Mouse (Mus musculus) heart, embryonic 10.5 days (tissue): ENCODE measurements around the gene Pik3cg. TPM values are rescaled to one million over a fixed set of nuclear protein-coding genes. Genes with fewer than 3 reads are reported as not detected.
A peak's percentile ranks its signal among the peaks of the same experiment; 100 is the strongest.
"Not testable (repeated sequence)": the region's sequence is repeated elsewhere in the genome, so short reads cannot be mapped to it uniquely, and the experiment has no call there.

Experiments used
- DNase-seq: peaks from one replicate; pipeline ENCODE4 v3.0.0-alpha.2; 2017; ENCODE audit warnings: low spot score
- H3K27ac ChIP-seq: fragments of 300-500 bp; sonication (generic); 2 replicates; pipeline ENCODE4 v1.5.1; 2016; ENCODE audit warnings: mild to moderate bottlenecking
- H3K27me3 ChIP-seq: fragments of 300-500 bp; sonication (generic); 2 replicates; pipeline ENCODE4 v1.6.1; 2016; ENCODE audit warnings: mild to moderate bottlenecking; ENCODE audit not compliant: poor library complexity, insufficient read depth, severe bottlenecking
- H3K36me3 ChIP-seq: fragments of 300-500 bp; sonication (generic); 2 replicates; pipeline ENCODE4 v1.6.1; 2016; ENCODE audit warnings: mild to moderate bottlenecking, moderate library complexity
- H3K4me1 ChIP-seq: fragments of 300-500 bp; sonication (generic); 2 replicates; pipeline ENCODE4 v1.6.1; 2016; ENCODE audit warnings: mild to moderate bottlenecking
- H3K4me3 ChIP-seq: fragments of 300-500 bp; sonication (generic); 2 replicates; pipeline ENCODE4 v1.5.1; 2016; ENCODE audit warnings: mild to moderate bottlenecking, moderate library complexity
- H3K9me3 ChIP-seq: fragments of 300-500 bp; sonication (generic); 2 replicates; pipeline ENCODE4 v1.6.1; 2016; ENCODE audit warnings: mild to moderate bottlenecking, moderate library complexity
- WGBS: fragments of 180-500 bp; shearing (Covaris S2); methylation state at CpG from one replicate; pipeline ENCODE4 v1.1.7; 2016; 5-methylcytosine and 5-hydroxymethylcytosine counted together
- polyA plus RNA-seq: library from polyadenylated mRNA; unstranded; fragments of >200 nt; fragmentation: Nextera tagmentation; extraction: Ambion mirVana; gene quantifications from 2 replicates; pipeline ENCODE4 v1.2.1, GENCODE M21; 2016

Gene Pik3cg
- 0.70 and 0.82 TPM in 2 replicates for polyA plus RNA-seq

DNA sequence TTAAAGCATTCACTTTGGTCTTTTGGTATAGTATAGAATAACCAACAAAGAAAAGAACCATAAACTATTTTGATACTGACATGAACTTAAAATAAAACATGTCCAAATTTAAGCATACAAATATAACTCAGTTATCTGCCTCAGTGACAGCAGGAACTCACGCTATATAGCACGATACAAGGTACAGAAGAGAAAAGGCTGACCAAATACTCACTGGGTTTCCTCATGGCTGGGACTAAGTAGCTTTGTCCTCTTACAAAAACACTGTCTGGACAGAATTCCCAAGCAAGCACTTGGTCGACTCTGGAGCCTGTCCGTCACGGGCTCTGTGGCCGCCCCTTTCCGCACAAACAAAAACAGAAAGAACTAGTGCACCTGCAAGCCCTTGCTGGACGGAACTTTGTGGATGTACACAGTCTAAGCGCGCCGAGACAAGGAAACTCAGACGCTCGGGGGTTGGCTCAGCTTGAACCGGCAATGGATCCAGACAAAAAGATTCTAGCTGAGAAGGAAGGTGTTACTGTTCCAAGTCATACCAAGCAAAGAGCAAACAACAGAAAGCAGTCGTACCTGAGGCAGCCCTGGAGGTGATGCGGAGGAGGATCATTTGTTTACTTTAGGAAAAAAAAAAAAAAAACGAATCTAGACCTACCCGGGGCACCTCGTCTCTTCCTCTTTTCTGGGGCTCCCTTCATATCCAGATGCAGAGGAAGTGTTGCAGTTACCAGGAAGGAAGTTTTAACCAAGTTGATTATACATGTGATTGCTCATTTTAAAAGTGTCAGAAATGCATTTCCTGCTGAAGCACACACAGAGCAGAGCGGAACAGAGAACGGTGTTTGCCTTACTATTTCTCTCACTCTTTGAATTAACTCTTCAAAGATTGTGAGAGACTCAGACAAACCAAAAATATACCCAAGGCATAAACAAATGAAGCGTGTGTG lies at the start of gene Pik3cg:
Gene Pik3cg, minus strand, starts transcription at position 712 of the 944 bp plus-strand sequence.
- Histone ChIP-seq H3K9me3 (no peaks in the 10 kb centered on the region), H3K27me3 (no peaks in the 10 kb centered on the region), H3K4me3 (peak within 1 kb of the TSS; percentile 32), H3K36me3 (no peaks in the 10 kb centered on the region), H3K4me1 (peaks cover 17% of the 10 kb centered on the region), H3K27ac (peak within 1 kb of the TSS; percentile 56; the same call in 1 of the 2 replicates)
- no peak for DNase-seq
- WGBS = 51% methylated on average over 22 of the region's 22 CpGs

DNA sequence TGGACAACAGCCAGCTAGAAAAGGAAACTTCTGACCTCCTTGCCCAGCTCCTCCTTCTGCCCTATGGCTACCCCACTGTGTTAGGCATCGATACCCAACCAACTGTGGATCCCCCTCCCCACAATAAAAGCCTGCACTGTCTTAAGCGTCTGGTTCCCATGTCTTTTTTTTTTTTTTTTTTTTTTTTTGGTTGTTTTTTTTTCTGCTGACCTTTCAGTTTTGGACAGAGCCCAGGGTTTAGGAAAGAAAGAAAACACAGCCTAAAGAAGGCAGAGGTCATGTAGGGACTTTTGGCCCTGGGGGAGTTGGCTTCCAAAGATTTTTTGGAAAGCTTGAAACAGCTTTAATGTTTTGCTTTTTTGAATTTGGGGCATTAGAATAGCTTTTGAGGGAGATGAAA lies 40.0 kb upstream of the Pik3cg start:
- Histone ChIP-seq H3K4me1 (no peaks in the 10 kb centered on the region), H3K27ac (no peak overlapping the region), H3K36me3 (no peaks in the 10 kb centered on the region), H3K27me3 (no peaks in the 10 kb centered on the region), H3K4me3 (no peak overlapping the region), H3K9me3 (no peaks in the 10 kb centered on the region)
- 62% methylated on average over 2 of the region's 2 CpGs for WGBS
- no peak for DNase-seq

DNA sequence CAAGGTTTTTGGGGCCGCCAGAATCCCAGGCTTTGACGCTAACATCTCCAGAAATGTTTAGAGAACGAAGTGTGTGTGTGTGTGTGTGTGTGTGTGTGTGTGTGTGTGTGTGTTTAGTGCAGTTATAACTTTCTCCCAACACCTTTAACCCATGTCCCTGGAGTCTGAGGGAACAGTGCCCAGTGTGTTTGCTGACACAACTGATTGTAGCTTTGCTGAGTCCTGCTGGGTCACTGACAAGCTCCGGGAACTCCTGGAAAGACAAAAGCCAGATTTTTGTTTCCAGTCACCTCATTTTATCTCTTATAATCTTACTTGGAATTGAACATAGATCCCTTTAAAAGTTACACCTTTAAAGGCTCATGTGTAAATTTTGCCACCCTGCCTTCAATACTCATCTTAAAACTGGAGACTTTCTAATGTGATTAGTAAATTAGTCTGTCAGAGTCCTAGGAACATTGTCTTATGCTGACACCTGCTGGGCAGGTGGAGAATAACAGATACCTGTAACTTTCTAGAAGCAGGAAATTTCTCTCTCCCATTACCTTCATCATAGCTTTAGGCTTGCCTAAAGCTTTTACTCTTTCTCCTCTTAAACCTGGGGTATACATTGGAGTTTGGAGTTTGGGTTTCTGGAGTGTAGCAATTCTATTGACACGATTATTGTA lies 37.2 kb upstream of the Pik3cg start:
- Histone ChIP-seq H3K4me3 (no peak overlapping the region), H3K27ac (no peak overlapping the region), H3K9me3 (no peaks in the 10 kb centered on the region), H3K27me3 (no peaks in the 10 kb centered on the region), H3K4me1 (no peaks in the 10 kb centered on the region), H3K36me3 (no peaks in the 10 kb centered on the region)
- WGBS = 64% methylated on average over 5 of the region's 5 CpGs
- no peak for DNase-seq

DNA sequence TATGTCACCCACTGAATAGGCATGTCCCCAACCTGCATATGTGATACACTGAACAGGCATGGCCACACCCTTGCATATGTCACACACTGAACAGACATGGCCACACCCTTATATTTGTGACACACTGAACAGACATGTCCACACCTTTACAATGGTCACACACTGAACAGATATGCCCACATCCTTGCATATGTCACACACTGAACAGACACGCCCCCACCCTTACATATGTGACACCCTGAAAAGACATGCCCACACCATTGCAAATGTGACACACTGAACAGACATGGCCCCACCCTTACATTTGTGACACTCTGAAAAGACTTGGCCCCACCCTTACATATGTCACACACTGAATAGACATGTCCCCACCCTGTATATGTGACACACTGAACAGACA lies 35.1 kb upstream of the Pik3cg start:
- no peak for DNase-seq
- H3K27me3 ChIP-seq = no peaks in the 10 kb centered on the region
- 68% methylated on average over 1 of the region's 1 CpGs for WGBS
- H3K36me3 ChIP-seq = no peaks in the 10 kb centered on the region
- H3K4me3 ChIP-seq = no peak overlapping the region
- no peak overlapping the region for H3K27ac ChIP-seq
- no peaks in the 10 kb centered on the region for H3K9me3 ChIP-seq
- no peaks in the 10 kb centered on the region for H3K4me1 ChIP-seq

DNA sequence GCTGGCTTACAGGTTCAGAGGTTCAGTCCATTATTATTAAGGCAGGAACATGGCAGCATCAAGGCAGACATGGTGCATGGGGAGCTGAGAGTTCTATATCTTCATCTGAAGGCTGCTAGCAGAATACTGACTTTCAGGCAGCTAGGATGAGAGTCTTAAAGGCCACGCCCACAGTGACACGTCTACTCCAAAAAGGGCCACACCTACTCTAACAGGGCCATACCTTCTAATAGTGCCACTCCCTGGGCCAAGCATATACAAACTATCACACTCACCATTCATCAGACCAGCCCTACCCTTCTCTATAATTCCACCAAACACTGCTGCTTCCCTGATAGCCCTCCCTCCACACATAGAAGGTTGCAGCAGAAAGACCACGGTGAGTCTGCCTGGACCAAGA lies 30.7 kb upstream of the Pik3cg start:
- not testable (repeated sequence) for H3K9me3 ChIP-seq, H3K36me3 ChIP-seq, H3K27me3 ChIP-seq, H3K4me3 ChIP-seq, H3K4me1 ChIP-seq, DNase-seq, H3K27ac ChIP-seq
- WGBS = 72% methylated on average over 3 of the region's 3 CpGs

DNA sequence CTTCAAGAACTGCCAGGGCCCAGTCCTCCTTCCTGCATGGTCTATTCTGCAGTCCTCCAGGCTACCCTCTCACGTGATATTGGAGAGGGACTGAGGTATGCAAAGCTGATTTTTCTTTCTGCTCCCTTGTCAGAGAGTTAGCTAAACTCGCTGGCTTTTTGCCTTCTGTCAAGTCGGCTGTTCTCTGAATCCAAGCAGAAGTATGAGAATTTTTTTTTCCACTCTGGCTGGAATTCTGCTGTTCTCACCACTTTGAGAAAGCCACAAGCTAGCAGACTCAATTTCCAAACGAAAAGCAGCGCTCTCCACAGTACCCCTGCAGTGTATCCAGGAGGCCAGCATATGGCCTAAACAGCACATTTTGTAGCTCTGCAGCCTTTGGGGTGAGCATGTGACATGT lies 30.0 kb upstream of the Pik3cg start:
- Histone ChIP-seq H3K4me3 (no peak overlapping the region), H3K27me3 (no peaks in the 10 kb centered on the region), H3K9me3 (no peaks in the 10 kb centered on the region), H3K4me1 (no peaks in the 10 kb centered on the region), H3K27ac (no peak overlapping the region), H3K36me3 (no peaks in the 10 kb centered on the region)
- no peak for DNase-seq
- 70% methylated on average over 5 of the region's 5 CpGs for WGBS

DNA sequence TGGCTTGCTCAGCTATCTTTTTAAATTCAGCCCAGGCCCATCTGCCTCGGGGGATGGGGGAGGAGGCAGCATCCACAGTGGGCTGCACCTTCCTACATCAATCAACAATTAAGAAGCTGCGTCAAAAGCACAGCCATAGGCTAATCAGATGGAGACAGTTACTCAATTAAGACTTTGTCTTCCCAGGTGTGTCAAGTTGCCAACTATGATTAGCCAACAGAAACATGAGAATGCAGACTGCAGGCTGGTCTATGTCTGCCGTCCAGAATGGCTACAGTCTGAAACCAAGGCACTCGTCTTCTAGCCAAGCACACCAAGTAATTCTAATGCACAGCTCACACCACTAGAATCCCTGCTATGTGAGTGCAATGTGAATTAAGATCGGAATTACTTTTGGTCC lies 29.4 kb upstream of the Pik3cg start:
- no peaks in the 10 kb centered on the region for H3K36me3 ChIP-seq
- H3K27me3 ChIP-seq = no peaks in the 10 kb centered on the region
- no peak overlapping the region for H3K27ac ChIP-seq
- no peaks in the 10 kb centered on the region for H3K9me3 ChIP-seq
- no peak overlapping the region for H3K4me3 ChIP-seq
- DNase-seq = no peak
- H3K4me1 ChIP-seq = no peaks in the 10 kb centered on the region
- WGBS = 55% methylated on average over 5 of the region's 5 CpGs

DNA sequence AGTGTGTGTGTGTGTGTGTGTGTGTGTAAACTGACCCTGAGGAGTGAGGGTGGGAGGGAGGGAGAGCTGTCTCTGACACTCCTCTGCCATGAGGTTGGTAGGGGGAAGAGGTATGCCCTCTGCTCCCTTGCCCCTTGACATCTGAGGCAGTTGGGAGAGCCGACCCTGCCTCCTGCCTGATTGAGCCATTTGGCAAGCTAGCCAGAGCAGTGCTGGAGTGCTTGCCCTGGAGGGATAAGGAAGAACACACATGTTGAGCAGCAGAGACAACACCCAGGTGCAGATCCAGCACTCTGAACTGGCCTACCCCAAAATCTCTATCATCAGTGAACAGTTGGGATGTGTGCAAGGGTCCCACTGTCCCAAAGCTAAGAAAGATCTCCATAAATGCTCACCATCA lies 28.7 kb upstream of the Pik3cg start:
- no peaks in the 10 kb centered on the region for H3K9me3 ChIP-seq
- H3K4me1 ChIP-seq = no peaks in the 10 kb centered on the region
- no peaks in the 10 kb centered on the region for H3K27me3 ChIP-seq
- no peak overlapping the region for H3K27ac ChIP-seq
- WGBS = 60% methylated on average over 1 of the region's 1 CpGs
- DNase-seq = no peak
- H3K4me3 ChIP-seq = no peak overlapping the region
- no peaks in the 10 kb centered on the region for H3K36me3 ChIP-seq

DNA sequence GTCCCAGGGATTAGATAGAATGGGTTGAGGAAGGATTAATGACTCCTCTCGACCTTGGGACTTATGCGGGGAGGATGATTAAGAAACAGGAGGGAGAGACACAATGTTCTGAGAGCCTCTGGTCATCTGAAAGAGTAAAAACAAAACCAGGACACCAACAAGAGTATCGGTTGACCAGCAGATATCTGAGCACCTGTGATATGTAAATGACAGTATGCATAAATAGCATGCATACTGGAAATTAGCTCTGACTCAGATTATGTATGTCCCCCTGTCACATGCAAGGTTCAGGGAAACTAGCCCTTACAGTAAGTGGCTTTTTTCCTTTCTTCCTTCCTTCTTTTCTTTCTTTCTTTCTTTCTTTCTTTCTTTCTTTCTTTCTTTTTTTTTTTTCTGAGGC lies 28.0 kb upstream of the Pik3cg start:
- Histone ChIP-seq H3K36me3 (no peaks in the 10 kb centered on the region), H3K9me3 (no peaks in the 10 kb centered on the region), H3K27me3 (no peaks in the 10 kb centered on the region), H3K27ac (no peak overlapping the region), H3K4me3 (no peak overlapping the region), H3K4me1 (no peaks in the 10 kb centered on the region)
- 69% methylated on average over 3 of the region's 3 CpGs for WGBS
- no peak for DNase-seq

DNA sequence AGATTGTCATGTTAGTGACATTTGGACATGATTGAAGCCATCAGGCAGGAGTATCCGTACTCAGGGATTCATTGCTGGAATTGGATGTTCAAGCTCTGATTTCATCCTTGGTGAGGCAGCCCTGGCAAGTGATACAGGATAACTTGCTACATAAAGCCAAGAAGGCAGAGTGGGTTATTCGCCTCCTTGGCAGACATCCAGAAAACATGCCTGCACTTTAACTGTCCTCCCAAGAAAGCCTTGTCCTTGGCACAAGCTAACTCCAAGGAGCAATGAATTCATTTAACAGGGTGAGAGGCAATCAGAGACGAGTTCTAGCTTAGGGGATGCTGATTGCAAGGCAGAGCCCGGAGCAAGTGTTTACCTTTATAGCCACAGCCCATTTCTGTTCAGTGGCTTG lies 25.4 kb upstream of the Pik3cg start:
- Histone ChIP-seq H3K27me3 (no peaks in the 10 kb centered on the region), H3K9me3 (no peaks in the 10 kb centered on the region), H3K4me1 (no peaks in the 10 kb centered on the region), H3K27ac (no peak overlapping the region), H3K36me3 (no peaks in the 10 kb centered on the region), H3K4me3 (no peak overlapping the region)
- WGBS = 75% methylated on average over 4 of the region's 4 CpGs
- no peak for DNase-seq

DNA sequence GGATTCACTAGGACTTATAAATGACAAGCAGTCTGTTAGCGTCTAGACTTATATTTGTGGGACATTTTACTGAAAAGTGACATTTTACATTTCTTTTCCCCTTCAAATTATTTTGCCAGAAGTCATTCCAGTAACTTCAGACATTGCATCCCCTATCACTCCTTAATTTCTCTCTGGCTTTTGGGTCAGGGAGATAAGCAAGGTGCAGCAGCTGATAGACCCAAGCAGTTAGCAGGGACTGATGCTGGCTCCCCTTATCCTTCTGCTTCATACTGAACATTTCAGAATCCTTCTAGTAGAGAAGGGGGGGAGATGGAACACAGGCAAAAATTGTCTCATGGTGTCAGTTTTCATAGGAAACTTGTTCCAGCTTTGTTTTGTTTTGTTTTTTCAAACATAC lies 22.9 kb upstream of the Pik3cg start:
- H3K4me3 ChIP-seq = no peak overlapping the region
- H3K36me3 ChIP-seq = no peaks in the 10 kb centered on the region
- no peaks in the 10 kb centered on the region for H3K4me1 ChIP-seq
- H3K27ac ChIP-seq = no peak overlapping the region
- no peak for DNase-seq
- WGBS = 83% methylated on average over 1 of the region's 1 CpGs
- H3K9me3 ChIP-seq = no peaks in the 10 kb centered on the region
- no peaks in the 10 kb centered on the region for H3K27me3 ChIP-seq

DNA sequence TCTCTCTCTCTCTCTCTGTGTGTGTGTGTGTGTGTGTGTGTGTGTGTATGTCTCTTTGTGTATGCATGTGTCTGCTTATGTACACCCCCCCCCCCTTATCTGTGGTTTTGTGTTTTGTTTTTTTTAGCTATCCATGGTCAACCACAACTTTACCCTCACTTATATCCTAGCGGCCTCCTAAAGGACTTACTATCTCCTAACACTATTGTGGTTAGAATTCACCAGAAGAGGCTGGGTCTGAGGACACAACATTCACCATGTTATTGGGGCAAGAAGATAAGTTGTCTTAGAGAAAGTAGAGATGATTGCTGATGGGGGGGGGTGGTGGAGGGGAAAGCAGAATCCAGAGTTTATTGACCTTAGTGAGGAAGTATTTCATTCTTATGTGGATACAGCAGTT lies 15.2 kb upstream of the Pik3cg start:
- Histone ChIP-seq H3K4me3 (no peak overlapping the region), H3K27me3 (no peaks in the 10 kb centered on the region), H3K36me3 (no peaks in the 10 kb centered on the region), H3K9me3 (no peaks in the 10 kb centered on the region), H3K27ac (no peak overlapping the region), H3K4me1 (no peaks in the 10 kb centered on the region)
- DNase-seq = no peak
- WGBS = 84% methylated on average over 1 of the region's 1 CpGs

DNA sequence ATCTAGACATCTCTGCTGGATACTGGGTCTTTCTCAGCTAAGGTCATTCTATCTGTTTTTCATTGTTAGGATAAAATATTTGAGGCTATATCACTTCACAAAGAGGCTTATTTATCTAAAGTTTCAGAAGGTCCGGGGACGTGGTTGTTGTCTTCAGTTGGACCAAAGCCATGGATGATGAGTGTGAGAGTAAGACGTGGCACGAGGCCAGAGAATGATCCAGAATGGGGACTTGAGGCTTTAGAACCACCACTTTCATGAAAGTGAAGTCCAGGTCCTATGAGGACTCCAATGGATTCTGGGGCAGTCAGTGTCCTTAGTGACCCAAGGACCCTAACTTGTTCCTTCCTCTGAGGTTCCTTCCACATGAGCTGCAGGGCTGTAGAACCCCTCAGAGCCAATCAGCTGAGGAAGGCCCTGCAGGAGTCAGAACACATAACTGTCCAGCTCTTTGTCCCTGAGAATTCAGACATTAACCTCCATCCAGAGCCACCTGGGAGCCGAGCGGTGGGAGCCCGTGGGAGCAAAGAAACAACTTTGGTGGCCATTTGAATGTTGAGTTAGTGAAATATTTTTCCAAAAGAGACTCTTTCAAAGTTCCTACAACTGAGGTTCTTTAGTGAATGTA lies 14.4 kb upstream of the Pik3cg start:
- no peaks in the 10 kb centered on the region for H3K36me3 ChIP-seq
- no peaks in the 10 kb centered on the region for H3K9me3 ChIP-seq
- peak; percentile 38 for DNase-seq
- H3K4me1 ChIP-seq = no peaks in the 10 kb centered on the region
- no peaks in the 10 kb centered on the region for H3K27me3 ChIP-seq
- WGBS = 86% methylated on average over 7 of the region's 7 CpGs
- H3K27ac ChIP-seq = no peak overlapping the region
- H3K4me3 ChIP-seq = no peak overlapping the region
